ENCODE assay signal across 14 mouse cellular contexts in the genomic region with DNA sequence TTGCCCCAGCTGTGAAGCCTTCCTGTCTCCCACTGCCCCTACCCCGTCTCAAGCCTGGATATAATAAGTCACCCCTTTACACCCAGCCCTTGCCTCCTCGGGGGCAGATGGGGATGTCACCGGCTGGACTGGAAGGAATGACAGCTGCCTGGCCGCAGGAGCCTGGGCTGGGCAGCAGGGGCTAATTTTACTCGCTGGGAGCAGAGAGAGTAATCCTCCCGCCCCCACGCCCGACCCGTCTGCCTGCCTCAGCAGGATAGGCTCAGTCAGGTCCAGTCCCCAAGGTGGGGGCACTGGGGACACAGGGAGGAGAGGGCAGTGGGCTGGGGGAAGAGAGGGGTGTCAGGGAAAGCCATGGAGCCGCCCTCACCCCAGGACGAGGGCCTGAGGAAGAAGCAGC. TPM values are rescaled to one million over a fixed set of nuclear protein-coding genes. Genes with fewer than 3 reads are reported as not detected.
A peak's percentile ranks its signal among the peaks of the same experiment; 100 is the strongest.
DNase-seq lines count a peak whose midpoint lies in the region; ATAC-seq lines count a peak whose summit lies in the region.
"Had no signal": no experiment of that assay in that cellular context is flagged by ENCODE, and none has a peak within 500 bp of the region (broad histone marks: within the 10 kb centered on the region; RNA-seq: fewer than 3 reads in every experiment).

Gene Cacna1s, plus strand, starts transcription at position 204 of the 400 bp plus-strand sequence.

- 20% methylated on average over 11 of the region's 11 CpGs for WGBS in heart, embryonic 11.5 days (ENCODE audit: insufficient replicate concordance)
- 33% methylated on average over 11 of the region's 11 CpGs for WGBS in limb, embryonic 13.5 days
- 28% methylated on average over 11 of the region's 11 CpGs for WGBS in limb, embryonic 10.5 days
- WGBS in embryonic facial prominence, embryonic 15.5 days: 41% methylated on average over 11 of the region's 11 CpGs
- WGBS in liver, embryonic 11.5 days: 38% methylated on average over 11 of the region's 11 CpGs

- intact Hi-C loops in heart, postnatal 36 days (cut with DNase I): loop anchor here (2.0 to 10.0 kb wide), 3 partner anchors 24 to 472 kb away; no protein-coding TSS in a partner anchor

- peaks cover 39% of the 10 kb centered on the region for H3K27me3 ChIP-seq in heart, embryonic 11.5 days (ENCODE audit: control insufficient read depth, insufficient read depth, low read length)
- peaks cover 60% of the 10 kb centered on the region for H3K27me3 ChIP-seq in limb, embryonic 13.5 days
- peaks cover 64% of the 10 kb centered on the region for H3K27me3 ChIP-seq in limb, embryonic 10.5 days (ENCODE audit: low read depth, poor library complexity, severe bottlenecking)
- peaks cover 39% of the 10 kb centered on the region for H3K27me3 ChIP-seq in embryonic facial prominence, embryonic 15.5 days
- H3K27me3 ChIP-seq in liver, embryonic 11.5 days (replicated peaks; ENCODE audit: control insufficient read depth, insufficient read depth, low read length): peaks cover 62% of the 10 kb centered on the region

- H3K27ac ChIP-seq in heart, embryonic 11.5 days (ENCODE audit: low read depth, low read length): no peak within 1 kb of the TSS
- no peak within 1 kb of the TSS for H3K27ac ChIP-seq in limb, embryonic 13.5 days
- no peak within 1 kb of the TSS for H3K27ac ChIP-seq in limb, embryonic 10.5 days
- H3K27ac ChIP-seq in embryonic facial prominence, embryonic 15.5 days (replicated peaks): 0 out of 2 replicates have a peak within 1 kb of the TSS, but pooled peaks have one; percentile 28
- H3K27ac ChIP-seq in liver, embryonic 11.5 days (ENCODE audit: low read depth, low read length): no peak within 1 kb of the TSS
- H3K27ac ChIP-seq: kidney, postnatal 0 days; midbrain, embryonic 12.5 days; neural tube, embryonic 13.5 days had no signal

- H3K36me3 ChIP-seq in heart, embryonic 11.5 days (ENCODE audit: control insufficient read depth, insufficient read depth, low read length): no peaks in the 10 kb centered on the region
- H3K36me3 ChIP-seq in limb, embryonic 13.5 days: no peaks in the 10 kb centered on the region
- no peaks in the 10 kb centered on the region for H3K36me3 ChIP-seq in limb, embryonic 10.5 days
- no peaks in the 10 kb centered on the region for H3K36me3 ChIP-seq in embryonic facial prominence, embryonic 15.5 days
- H3K36me3 ChIP-seq in liver, embryonic 11.5 days (ENCODE audit: control insufficient read depth, insufficient read depth, low read length): no peaks in the 10 kb centered on the region
- H3K36me3 ChIP-seq: midbrain, embryonic 12.5 days; neural tube, embryonic 13.5 days had no signal

- no peak for DNase-seq in heart, postnatal 36 days
- no peak for DNase-seq in limb, embryonic 10.5 days (ENCODE audit: low spot score)
- peak in 1 of 2 experiments; percentile 47 for DNase-seq in gastrocnemius, postnatal 4 days (ENCODE audit: low spot score in 2 of 2)
- no peak for DNase-seq in liver, embryonic 11.5 days (ENCODE audit: low spot score)
- DNase-seq: cerebellum, adult 11 months; right cerebral cortex, adult 18-20 months had no signal

- no peak within 1 kb of the TSS for H3K9ac ChIP-seq in heart, embryonic 11.5 days (ENCODE audit: low read depth, low read length)
- peak within 1 kb of the TSS; percentile 8; the same call in 1 of the 2 replicates for H3K9ac ChIP-seq in limb, embryonic 13.5 days
- H3K9ac ChIP-seq in embryonic facial prominence, embryonic 15.5 days: no peak within 1 kb of the TSS
- no peak within 1 kb of the TSS for H3K9ac ChIP-seq in liver, embryonic 11.5 days (ENCODE audit: low read depth, low read length)

- H3K4me3 ChIP-seq in heart, embryonic 11.5 days (ENCODE audit: low read depth, low read length): no peak within 1 kb of the TSS
- no peak within 1 kb of the TSS for H3K4me3 ChIP-seq in limb, embryonic 13.5 days
- no peak within 1 kb of the TSS for H3K4me3 ChIP-seq in limb, embryonic 10.5 days
- H3K4me3 ChIP-seq in embryonic facial prominence, embryonic 15.5 days (replicated peaks): no peak within 1 kb of the TSS
- no peak within 1 kb of the TSS for H3K4me3 ChIP-seq in liver, embryonic 11.5 days (ENCODE audit: low read depth, low read length)

- H3K4me1 ChIP-seq in heart, embryonic 11.5 days (ENCODE audit: control insufficient read depth, insufficient read depth, low read length): peaks cover 16% of the 10 kb centered on the region
- H3K4me1 ChIP-seq in limb, embryonic 13.5 days: peaks cover 9% of the 10 kb centered on the region
- H3K4me1 ChIP-seq in limb, embryonic 10.5 days: peaks cover 23% of the 10 kb centered on the region
- H3K4me1 ChIP-seq in embryonic facial prominence, embryonic 15.5 days: peaks cover 13% of the 10 kb centered on the region
- H3K4me1 ChIP-seq in liver, embryonic 11.5 days (replicated peaks; ENCODE audit: control insufficient read depth, insufficient read depth, low read length): peaks cover 4% of the 10 kb centered on the region; the same call in 1 of the 2 replicates

- no peak within 1 kb of the TSS for H3K4me2 ChIP-seq in heart, embryonic 11.5 days
- peak within 1 kb of the TSS; percentile 68; the same call in 1 of the 2 replicates for H3K4me2 ChIP-seq in limb, embryonic 13.5 days (replicated peaks)
- H3K4me2 ChIP-seq in embryonic facial prominence, embryonic 15.5 days (replicated peaks): no peak within 1 kb of the TSS
- H3K4me2 ChIP-seq in liver, embryonic 11.5 days: no peak within 1 kb of the TSS

- H3K9me3 ChIP-seq in heart, embryonic 11.5 days (replicated peaks; ENCODE audit: control insufficient read depth, low read length): no peaks in the 10 kb centered on the region
- no peaks in the 10 kb centered on the region for H3K9me3 ChIP-seq in limb, embryonic 13.5 days
- H3K9me3 ChIP-seq in limb, embryonic 10.5 days (replicated peaks): no peaks in the 10 kb centered on the region
- no peaks in the 10 kb centered on the region for H3K9me3 ChIP-seq in embryonic facial prominence, embryonic 15.5 days (replicated peaks)
- H3K9me3 ChIP-seq in liver, embryonic 11.5 days (ENCODE audit: control insufficient read depth, low read length): no peaks in the 10 kb centered on the region
- H3K9me3 ChIP-seq: midbrain, embryonic 12.5 days; neural tube, embryonic 13.5 days had no signal

- 0 out of 2 replicates have a peak, but pooled peaks have one; percentile 11 for ATAC-seq in heart, embryonic 11.5 days (replicated peaks; ENCODE audit: insufficient number of reproducible peaks, low FRiP score, low TSS enrichment)
- ATAC-seq in limb, embryonic 13.5 days (ENCODE audit: low FRiP score, low read depth): peak; percentile 43
- ATAC-seq in embryonic facial prominence, embryonic 15.5 days (ENCODE audit: insufficient number of reproducible peaks, low FRiP score, low TSS enrichment, low read depth): peak; percentile 30; the same call in 1 of the 2 replicates
- no peak for ATAC-seq in liver, embryonic 11.5 days (replicated peaks; ENCODE audit: low FRiP score)
- ATAC-seq: activated CD4-positive, CD25-positive, alpha-beta regulatory T cell, adult 4 months had no signal

RNA-seq across cellular contexts. Expression of gene Cacna1s, which starts in this region (rescaled TPM):
- 0.69 and 0.79 TPM in 2 replicates for polyA plus RNA-seq in heart, embryonic 11.5 days (2014; fragmentation: Nextera tagmentation; extraction: Ambion mirVana)
- total RNA-seq in heart, postnatal 36 days (2021): 1 to 10 TPM; 3.4 to 5.7 TPM
- polyA plus RNA-seq in limb, embryonic 13.5 days (2015; fragmentation: Nextera tagmentation; extraction: Ambion mirVana): 4.2 and 5.0 TPM in 2 replicates
- polyA plus RNA-seq in limb, embryonic 10.5 days (2016; fragmentation: Nextera tagmentation; extraction: Ambion mirVana): 0.06 TPM in 1 of 2 replicates, not detected in the other
- polyA plus RNA-seq in embryonic facial prominence, embryonic 15.5 days (2015; fragmentation: Nextera tagmentation; extraction: Ambion mirVana): 5.2 and 7.8 TPM in 2 replicates
- total RNA-seq in gastrocnemius, postnatal 4 days (2021): 100 to 1,000 TPM; 330 to 336 TPM
- polyA plus RNA-seq in liver, embryonic 11.5 days (2014; fragmentation: Nextera tagmentation; extraction: Ambion mirVana): 0.09 and 0.45 TPM in 2 replicates
- polyA plus RNA-seq: liver, adult 2 months had no signal

Comparison
In these comparisons a context has a peak if more than half of its experiments do, and no peak if none do; other contexts are left out.
1. RNA of gene Cacna1s (total RNA-seq): 330 to 336 TPM in gastrocnemius, postnatal 4 days; 3.4 to 5.7 TPM in heart, postnatal 36 days; every median in the first group is over 10 times any median in the second.
2. Peak in ATAC-seq in heart, embryonic 11.5 days; RNA of the gene not detected or under 1 TPM.